Mouse (Mus musculus): ENCODE measurements around the gene Megf9. TPM values are rescaled to one million over a fixed set of nuclear protein-coding genes. Genes with fewer than 3 reads are reported as not detected.

Gene Megf9
- polyA plus RNA-seq, 1 experiment from 2014 or later = 10.3 TPM

DNA sequence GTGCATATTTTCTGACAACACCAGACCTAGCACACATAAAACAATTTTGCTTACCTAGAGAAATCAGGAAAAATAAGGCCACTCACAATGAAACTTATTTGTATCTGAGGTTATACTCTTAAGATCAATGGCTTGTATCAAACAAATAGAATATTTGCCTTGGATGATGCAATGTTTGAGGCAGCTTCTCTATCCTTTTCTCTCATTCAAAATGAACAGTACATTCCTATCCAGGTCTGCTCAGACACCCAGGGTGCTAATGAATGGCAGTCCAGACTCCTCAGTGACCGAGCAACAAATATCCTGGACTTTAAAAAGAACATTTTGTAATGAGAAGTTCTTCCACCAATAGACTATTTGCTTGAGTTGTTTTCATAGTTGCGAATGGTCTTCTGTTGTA lies 24.8 kb downstream of the Megf9 start:
- Histone ChIP-seq H3K4me3 (no peak overlapping the region), H3K36me3 (no peaks in the 10 kb centered on the region), H3K4me1 (no peaks in the 10 kb centered on the region), H3K27me3 (ENCODE audit: low read depth, poor library complexity, severe bottlenecking) (no peaks in the 10 kb centered on the region), H3K9me3 (replicated peaks) (no peaks in the 10 kb centered on the region), H3K27ac (no peak overlapping the region)
- WGBS = 84% methylated on average over 2 of the region's 2 CpGs
- no peak for DNase-seq (ENCODE audit: low spot score)

DNA sequence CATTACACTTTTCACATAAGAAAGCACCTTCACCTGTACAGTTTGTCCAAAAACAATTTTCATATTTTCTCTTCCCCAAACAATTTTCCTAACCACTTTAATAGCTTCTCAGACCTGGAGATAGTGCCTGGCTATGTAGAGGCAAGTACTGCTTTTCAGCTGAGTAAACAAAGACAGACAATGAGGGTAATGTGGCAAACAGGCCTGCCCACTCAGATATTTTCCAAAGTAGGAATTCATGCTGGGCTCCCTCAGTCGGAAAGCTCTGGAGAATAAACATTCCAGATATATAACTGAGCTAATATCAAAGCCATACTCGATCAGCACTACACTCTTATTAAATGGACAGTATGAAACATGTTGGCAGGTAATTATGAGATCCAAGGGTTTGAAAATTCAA lies 25.2 kb downstream of the Megf9 start:
- no peaks in the 10 kb centered on the region for H3K4me1 ChIP-seq

DNA sequence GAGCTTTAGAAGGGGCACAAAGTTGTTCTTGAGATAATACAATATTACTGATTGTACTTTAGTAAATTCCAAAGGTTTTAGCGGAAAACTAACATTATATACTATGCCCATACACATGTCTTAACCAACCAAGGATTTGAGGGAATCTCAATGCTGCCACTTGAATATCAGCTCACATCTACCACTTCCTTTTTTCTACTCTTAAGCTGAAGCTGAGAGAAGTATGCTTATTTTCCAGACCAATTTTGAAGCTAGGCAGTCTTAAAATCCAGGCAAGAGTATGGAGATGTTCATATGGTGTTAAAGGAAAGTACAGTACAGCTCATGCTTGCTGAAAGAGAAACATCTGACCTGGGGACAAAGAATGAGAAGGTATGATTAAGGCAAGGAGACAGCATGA lies 26.6 kb downstream of the Megf9 start:
- no peak for DNase-seq (ENCODE audit: low spot score)
- WGBS = 93% methylated on average over 1 of the region's 1 CpGs
- Histone ChIP-seq H3K36me3 (no peaks in the 10 kb centered on the region), H3K27me3 (ENCODE audit: low read depth, poor library complexity, severe bottlenecking) (no peaks in the 10 kb centered on the region), H3K4me3 (no peak overlapping the region), H3K27ac (no peak overlapping the region), H3K9me3 (replicated peaks) (no peaks in the 10 kb centered on the region), H3K4me1 (no peaks in the 10 kb centered on the region)

More for the DNA sequence above, 25.2 kb downstream of the Megf9 start:
- Histone ChIP-seq H3K27me3 (ENCODE audit: low read depth, poor library complexity, severe bottlenecking) (no peaks in the 10 kb centered on the region), H3K9me3 (replicated peaks) (no peaks in the 10 kb centered on the region), H3K36me3 (no peaks in the 10 kb centered on the region), H3K4me3 (no peak overlapping the region), H3K27ac (no peak overlapping the region)
- WGBS = 69% methylated on average over 2 of the region's 2 CpGs
- no peak for DNase-seq (ENCODE audit: low spot score)

DNA sequence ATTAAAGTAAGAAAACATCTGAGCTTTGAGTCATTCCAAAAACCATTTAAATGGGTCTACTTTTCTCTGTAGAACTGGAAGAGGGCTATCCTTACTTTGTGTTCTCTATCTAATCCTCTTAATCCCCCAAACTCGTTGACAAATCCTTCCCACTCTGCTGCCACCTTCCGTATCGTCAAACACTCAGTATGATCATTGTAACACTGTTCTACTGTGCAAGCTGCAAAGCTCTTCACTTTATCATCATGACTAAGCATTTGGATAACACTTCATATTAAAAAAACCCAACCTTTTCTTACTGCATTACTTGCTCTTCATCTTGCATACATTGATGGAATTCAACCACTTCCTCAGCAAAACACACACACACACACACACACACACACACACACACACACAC lies 28.8 kb downstream of the Megf9 start:
- H3K9me3 ChIP-seq (replicated peaks) = no peaks in the 10 kb centered on the region

DNA sequence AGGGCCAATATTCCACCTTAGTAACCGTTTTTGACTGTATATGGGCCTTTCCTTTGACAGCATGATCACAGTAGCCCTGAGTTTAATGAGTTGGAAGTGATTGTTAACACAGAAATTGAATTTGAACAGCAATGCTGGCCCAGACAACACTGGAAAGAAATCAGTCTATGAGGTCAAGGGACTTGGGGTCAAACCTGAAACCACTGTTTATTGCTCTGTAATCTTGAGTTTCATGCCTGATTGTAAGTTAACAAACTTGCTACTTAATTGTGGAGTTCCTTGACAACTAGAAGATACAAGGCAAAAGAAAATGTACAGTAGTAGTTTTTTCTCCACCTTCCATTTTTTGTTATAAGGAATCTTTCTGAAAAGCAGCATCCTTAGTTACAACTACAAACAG lies 31.0 kb downstream of the Megf9 start:
- Histone ChIP-seq H3K4me3 (no peak overlapping the region), H3K9me3 (replicated peaks) (no peaks in the 10 kb centered on the region), H3K27ac (no peak overlapping the region), H3K4me1 (no peaks in the 10 kb centered on the region), H3K27me3 (ENCODE audit: low read depth, poor library complexity, severe bottlenecking) (no peaks in the 10 kb centered on the region), H3K36me3 (no peaks in the 10 kb centered on the region)
- no peak for DNase-seq (ENCODE audit: low spot score)
- WGBS = 62% methylated on average over 1 of the region's 1 CpGs

More for the DNA sequence above, 28.8 kb downstream of the Megf9 start:
- 75% methylated on average over 3 of the region's 3 CpGs for WGBS
- H3K4me3 ChIP-seq = no peak overlapping the region
- no peak for DNase-seq (ENCODE audit: low spot score)
- no peaks in the 10 kb centered on the region for H3K27me3 ChIP-seq (ENCODE audit: low read depth, poor library complexity, severe bottlenecking)
- no peak overlapping the region for H3K27ac ChIP-seq
- H3K4me1 ChIP-seq = no peaks in the 10 kb centered on the region
- no peaks in the 10 kb centered on the region for H3K36me3 ChIP-seq

DNA sequence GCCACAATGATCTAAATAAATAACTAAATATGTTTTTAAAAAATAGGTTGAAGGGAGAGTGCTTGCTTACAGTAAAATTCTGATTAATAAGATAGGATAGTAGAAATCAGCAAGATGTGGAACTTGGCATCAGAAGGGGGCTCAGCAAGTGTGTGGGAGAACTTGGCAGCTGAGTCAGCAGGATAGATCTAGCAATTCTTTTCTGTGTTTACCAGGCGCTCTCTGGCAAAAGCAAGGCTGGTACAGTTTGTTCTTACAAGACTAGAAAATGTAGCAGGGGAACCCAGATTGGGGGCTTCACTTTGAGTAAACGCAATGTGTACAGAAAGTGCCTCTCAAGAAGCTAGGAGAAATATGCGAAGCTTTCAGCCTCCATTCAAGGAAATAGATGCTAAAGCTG lies 35.5 kb downstream of the Megf9 start:
- WGBS = 91% methylated on average over 3 of the region's 3 CpGs
- DNase-seq (ENCODE audit: low spot score) = no peak

DNA sequence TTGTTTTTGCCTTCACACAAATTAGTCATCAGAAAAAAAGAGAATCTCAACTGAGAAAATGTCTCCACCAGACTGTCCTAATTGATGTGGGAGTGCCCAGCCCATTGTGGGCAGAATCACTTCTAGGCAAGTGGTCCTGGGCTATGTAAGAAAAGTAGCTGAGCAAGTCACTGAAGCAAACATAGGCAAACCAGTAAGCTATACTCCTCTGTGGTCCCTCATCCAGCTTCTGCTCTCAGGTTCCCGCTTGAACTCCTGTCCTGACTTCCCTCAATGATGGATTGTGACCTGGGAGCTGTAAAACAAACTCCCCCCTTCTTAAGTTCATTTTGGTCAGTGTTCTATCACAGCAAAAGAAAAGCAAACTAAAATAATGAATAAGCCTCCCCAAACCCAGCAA lies 37.8 kb downstream of the Megf9 start:
- Histone ChIP-seq H3K4me1 (no peaks in the 10 kb centered on the region), H3K27ac (no peak overlapping the region), H3K27me3 (ENCODE audit: low read depth, poor library complexity, severe bottlenecking) (no peaks in the 10 kb centered on the region), H3K36me3 (no peaks in the 10 kb centered on the region), H3K9me3 (replicated peaks) (no peaks in the 10 kb centered on the region), H3K4me3 (no peak overlapping the region)
- 59% methylated on average over 1 of the region's 1 CpGs for WGBS
- no peak for DNase-seq (ENCODE audit: low spot score)

More for the DNA sequence above, 35.5 kb downstream of the Megf9 start:
- Histone ChIP-seq H3K27me3 (ENCODE audit: low read depth, poor library complexity, severe bottlenecking) (no peaks in the 10 kb centered on the region), H3K4me1 (no peaks in the 10 kb centered on the region), H3K36me3 (no peaks in the 10 kb centered on the region), H3K4me3 (no peak overlapping the region), H3K27ac (no peak overlapping the region), H3K9me3 (replicated peaks) (no peaks in the 10 kb centered on the region)

DNA sequence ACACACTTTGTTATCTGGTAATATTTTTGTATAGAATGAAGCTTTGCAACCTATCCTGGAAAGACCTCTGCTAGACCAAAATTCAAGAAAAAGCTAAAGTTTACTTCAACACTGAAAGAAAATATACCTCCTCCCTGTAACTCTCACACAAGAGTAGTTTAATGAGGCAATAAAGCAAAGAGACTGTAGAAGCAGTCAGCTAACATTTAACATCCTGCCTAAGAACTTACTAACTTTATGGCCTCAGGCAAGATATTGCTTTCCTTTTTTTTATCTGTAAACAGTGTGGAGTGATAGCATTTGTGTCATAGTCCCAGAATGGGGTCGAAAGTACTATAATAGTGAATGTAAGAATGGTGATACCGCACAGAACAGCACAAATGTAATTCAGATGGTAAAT lies 45.0 kb downstream of the Megf9 start:
- DNase-seq (ENCODE audit: low spot score) = no peak
- 0 out of 2 replicates have a peak, but pooled peaks cover 5% of the 10 kb centered on the region for H3K4me1 ChIP-seq
- WGBS = 77% methylated on average over 2 of the region's 2 CpGs

DNA sequence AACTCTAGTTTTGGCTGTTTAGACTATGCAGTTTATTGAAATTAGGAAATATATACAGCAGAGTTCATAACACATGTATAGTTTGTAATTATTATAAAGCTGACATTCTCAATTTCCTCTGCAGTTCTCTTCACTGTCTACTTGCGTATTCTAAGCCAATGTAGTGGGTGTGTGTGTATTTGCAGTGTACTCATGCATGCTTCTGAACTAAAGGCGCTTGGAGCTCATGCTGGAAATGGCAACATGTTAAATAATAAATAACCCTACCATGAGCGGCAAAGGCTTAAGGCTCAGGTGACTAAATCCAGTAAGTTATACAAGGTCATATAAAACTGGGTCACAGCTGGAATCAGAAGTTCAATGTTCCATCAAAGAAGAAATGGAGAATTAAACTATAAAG lies 46.4 kb downstream of the Megf9 start:
- 89% methylated on average over 3 of the region's 3 CpGs for WGBS
- Histone ChIP-seq H3K9me3 (replicated peaks) (no peaks in the 10 kb centered on the region), H3K4me3 (no peak overlapping the region), H3K27me3 (ENCODE audit: low read depth, poor library complexity, severe bottlenecking) (no peaks in the 10 kb centered on the region), H3K4me1 (0 out of 2 replicates have a peak, but pooled peaks cover 5% of the 10 kb centered on the region), H3K36me3 (no peaks in the 10 kb centered on the region), H3K27ac (no peak overlapping the region)
- no peak for DNase-seq (ENCODE audit: low spot score)

More for the DNA sequence above, 45.0 kb downstream of the Megf9 start:
- Histone ChIP-seq H3K27ac (no peak overlapping the region), H3K36me3 (no peaks in the 10 kb centered on the region), H3K27me3 (ENCODE audit: low read depth, poor library complexity, severe bottlenecking) (no peaks in the 10 kb centered on the region), H3K4me3 (no peak overlapping the region), H3K9me3 (replicated peaks) (no peaks in the 10 kb centered on the region)

DNA sequence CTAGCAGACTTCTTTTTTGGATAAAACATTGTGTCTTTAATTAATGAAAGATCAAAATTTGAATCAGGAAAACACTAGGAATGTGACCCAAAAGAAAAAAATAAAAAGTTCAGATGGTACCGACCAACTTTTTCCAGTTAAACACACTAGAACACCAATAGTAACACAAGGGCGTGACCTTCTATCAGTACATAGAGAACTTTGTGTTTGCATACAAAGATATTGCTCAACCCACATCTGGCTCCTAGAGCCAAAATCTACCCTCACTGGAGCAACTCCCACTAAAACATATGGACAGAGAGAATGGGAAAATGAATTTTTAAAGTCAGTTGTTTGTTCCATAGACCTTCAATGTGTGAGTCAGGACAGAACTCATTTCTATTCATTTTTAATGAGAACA lies 50.7 kb downstream of the Megf9 start:
- H3K27ac ChIP-seq = no peak overlapping the region
- no peaks in the 10 kb centered on the region for H3K36me3 ChIP-seq
- no peak overlapping the region for H3K4me3 ChIP-seq
- 92% methylated on average over 2 of the region's 2 CpGs for WGBS
- no peaks in the 10 kb centered on the region for H3K4me1 ChIP-seq
- H3K27me3 ChIP-seq (ENCODE audit: low read depth, poor library complexity, severe bottlenecking) = no peaks in the 10 kb centered on the region
- no peaks in the 10 kb centered on the region for H3K9me3 ChIP-seq (replicated peaks)
- no peak for DNase-seq (ENCODE audit: low spot score)

DNA sequence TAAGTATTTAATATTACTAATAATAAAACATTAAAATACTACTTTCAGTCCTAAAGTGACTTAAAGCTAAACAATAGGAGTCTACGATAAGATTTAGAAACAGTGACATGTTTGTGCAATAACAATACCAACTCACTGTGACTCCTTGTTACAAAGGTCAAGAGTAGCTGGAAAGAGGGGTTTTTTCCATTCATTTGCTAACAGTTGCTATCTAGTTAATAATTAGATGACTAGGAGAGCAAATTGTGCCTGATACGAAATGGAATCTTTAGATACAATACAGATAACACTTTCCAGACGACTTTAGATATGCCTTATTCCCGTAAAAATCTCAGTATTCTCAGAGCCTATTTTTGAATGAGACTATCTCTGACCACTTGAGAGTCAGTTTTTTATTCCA lies 52.9 kb downstream of the Megf9 start:
- Histone ChIP-seq H3K9me3 (replicated peaks) (no peaks in the 10 kb centered on the region), H3K4me3 (no peak overlapping the region), H3K27ac (no peak overlapping the region), H3K4me1 (no peaks in the 10 kb centered on the region), H3K27me3 (ENCODE audit: low read depth, poor library complexity, severe bottlenecking) (no peaks in the 10 kb centered on the region), H3K36me3 (no peaks in the 10 kb centered on the region)
- no peak for DNase-seq (ENCODE audit: low spot score)
- 90% methylated on average over 4 of the region's 4 CpGs for WGBS

DNA sequence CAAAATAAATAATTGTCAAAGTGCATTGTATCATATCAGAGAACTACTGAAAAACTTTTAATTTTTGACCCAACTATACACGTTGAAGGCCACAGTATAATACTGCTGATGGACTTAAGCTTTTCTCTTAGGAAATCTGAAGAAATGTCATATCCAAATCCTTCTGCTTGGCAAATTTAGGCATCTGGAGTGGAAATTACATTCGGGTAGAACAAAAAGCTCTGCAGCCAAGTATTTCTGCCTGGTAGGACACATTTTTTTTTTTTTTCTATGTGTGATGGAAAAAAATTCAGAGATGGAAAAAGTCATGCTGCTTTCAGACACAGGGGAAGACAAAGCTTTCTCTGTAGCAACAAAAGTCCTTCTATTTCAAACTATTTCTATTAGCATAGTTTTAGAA lies 63.4 kb downstream of the Megf9 start:
- 91% methylated on average over 2 of the region's 2 CpGs for WGBS
- DNase-seq (ENCODE audit: low spot score) = no peak
- Histone ChIP-seq H3K9me3 (replicated peaks) (no peaks in the 10 kb centered on the region), H3K36me3 (no peaks in the 10 kb centered on the region), H3K4me3 (no peak overlapping the region), H3K27me3 (ENCODE audit: low read depth, poor library complexity, severe bottlenecking) (no peaks in the 10 kb centered on the region), H3K4me1 (no peaks in the 10 kb centered on the region), H3K27ac (no peak overlapping the region)

DNA sequence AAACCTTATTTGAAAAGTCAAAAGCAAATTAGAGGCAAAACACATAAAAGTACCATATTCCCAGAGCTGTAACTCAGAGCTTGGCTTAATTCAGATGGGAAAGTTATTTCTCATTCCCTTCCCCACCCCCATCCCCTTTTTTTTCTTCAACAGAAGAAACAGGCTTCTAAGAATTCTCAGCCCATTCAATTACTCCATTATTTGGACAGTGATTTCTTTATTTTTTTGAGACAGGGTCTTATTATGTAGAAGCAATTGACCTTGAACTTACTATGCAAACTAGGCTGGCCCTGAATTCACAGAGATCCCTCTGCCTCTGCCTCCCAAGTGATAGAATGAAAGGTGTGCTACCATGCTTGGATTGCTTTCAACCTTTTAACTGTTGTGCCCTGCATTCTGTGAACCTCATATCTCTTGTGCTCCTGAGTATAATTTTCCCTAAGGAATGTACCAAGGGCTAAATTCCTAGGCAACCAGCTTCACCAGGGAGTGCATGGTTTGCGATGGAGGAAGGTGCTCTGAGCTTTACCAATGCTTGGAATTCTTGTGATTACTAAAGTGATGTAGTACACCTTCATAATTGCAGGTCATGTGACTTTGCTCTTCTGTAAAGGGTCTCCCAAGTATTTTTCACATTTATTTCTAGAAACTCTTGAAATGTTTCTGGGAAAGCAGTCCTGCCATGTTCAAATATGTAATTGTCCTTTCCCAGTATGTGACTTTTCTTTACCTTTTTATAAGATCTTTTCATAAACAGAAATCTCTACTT lies 68.7 kb downstream of the Megf9 start:
- DNase-seq (ENCODE audit: low spot score) = no peak
- H3K4me1 ChIP-seq = no peaks in the 10 kb centered on the region
- 86% methylated on average over 1 of the region's 1 CpGs for WGBS
- H3K9me3 ChIP-seq (replicated peaks) = no peaks in the 10 kb centered on the region
- H3K36me3 ChIP-seq = no peaks in the 10 kb centered on the region
- no peak overlapping the region for H3K27ac ChIP-seq
- no peaks in the 10 kb centered on the region for H3K27me3 ChIP-seq (ENCODE audit: low read depth, poor library complexity, severe bottlenecking)
- no peak overlapping the region for H3K4me3 ChIP-seq

DNA sequence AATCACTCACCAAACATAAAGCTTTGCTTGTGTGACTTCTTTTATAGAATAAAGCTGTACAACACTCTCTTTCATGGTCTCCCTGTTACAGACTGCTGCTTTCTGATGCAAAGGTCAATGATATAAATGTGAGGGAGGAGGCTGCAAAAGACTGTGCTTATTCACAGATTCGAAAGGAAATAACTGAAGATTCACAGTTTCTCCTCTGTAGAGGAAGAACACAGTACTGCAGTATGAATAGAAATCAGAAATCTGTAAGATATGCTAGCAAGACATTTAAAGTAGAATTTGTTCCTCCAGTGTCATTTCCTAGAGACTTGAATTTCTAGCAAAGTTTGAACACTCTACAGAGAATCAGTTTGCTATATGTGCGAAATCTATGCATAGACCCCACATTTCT lies 71.5 kb downstream of the Megf9 start:
- Histone ChIP-seq H3K36me3 (no peaks in the 10 kb centered on the region), H3K4me3 (no peak overlapping the region), H3K27ac (no peak overlapping the region), H3K27me3 (ENCODE audit: low read depth, poor library complexity, severe bottlenecking) (no peaks in the 10 kb centered on the region), H3K4me1 (no peaks in the 10 kb centered on the region), H3K9me3 (replicated peaks) (no peaks in the 10 kb centered on the region)
- 88% methylated on average over 2 of the region's 2 CpGs for WGBS
- DNase-seq (ENCODE audit: low spot score) = no peak
